Mouse (Mus musculus): ENCODE measurements around the gene Xcl1. TPM values are rescaled to one million over a fixed set of nuclear protein-coding genes. Genes with fewer than 3 reads are reported as not detected.

Gene Xcl1
- total RNA-seq, 2 experiments from 2014 or later: not detected

DNA sequence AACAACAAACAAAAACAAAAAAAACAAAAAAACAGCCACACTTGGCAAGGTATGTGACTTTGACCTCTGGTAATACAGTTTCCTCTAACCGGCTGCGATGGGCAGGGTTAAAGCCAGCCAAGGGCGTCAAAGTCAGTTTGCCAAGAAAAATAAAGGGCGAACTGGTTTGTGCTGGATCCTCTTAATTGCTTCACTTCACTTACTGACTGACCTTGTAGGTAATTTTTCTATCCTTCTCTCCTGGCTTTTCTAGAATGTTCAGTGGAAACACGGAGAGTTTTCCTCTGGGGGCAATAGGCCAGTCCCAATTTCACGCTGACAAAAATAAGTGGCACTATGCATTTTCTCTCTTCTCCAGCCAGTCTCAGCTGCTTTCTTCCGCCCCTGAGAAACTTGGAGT is 35.8 kb downstream of the Xcl1 start:
- no peak for TF ChIP-seq CTCF (IDR thresholded peaks at IDR 0.05)
- DNase-seq (ENCODE audit: extremely low spot score in 1 of 2, low spot score in 2 of 2): no peak
- H3K4me3 ChIP-seq: peak overlapping the region; percentile 56
- intact Hi-C loops (cut with DNase I): loop anchor here (1.0 to 10.0 kb wide), 9 partner anchors 27 to 441 kb away; partner anchors contain the start of gene Atp1b1
- H3K27ac ChIP-seq: peak overlapping the region; percentile 98

DNA sequence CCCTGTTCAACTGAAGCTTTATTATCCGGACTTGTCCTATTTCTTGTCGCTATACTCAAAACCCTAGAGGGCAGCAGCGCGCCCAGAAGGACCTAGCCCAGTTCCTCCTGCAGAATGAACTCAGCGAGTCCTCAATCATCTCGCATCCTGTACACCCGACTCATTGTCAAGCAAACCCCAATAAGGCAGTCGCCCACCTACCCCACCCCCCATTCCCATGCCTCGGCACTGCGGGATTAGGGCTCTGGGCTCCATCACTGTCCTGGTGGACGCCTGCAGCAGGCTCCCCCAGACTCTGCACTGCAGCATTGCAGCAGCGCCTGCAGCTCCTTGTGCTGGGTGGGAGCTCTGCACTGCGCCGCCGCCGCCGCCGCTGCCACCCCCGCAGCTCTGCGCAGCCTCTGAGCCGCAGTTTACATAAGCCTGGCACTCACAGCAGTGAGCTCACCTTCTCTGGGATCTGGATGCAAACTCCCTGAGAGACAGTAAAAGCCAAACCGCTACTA is 36.4 kb downstream of the Xcl1 start:
- intact Hi-C loops (cut with DNase I): loop anchor here (1.0 to 10.0 kb wide), 9 partner anchors 27 to 440 kb away; partner anchors contain the start of gene Atp1b1
- Histone ChIP-seq H3K27ac (peak overlapping the region; percentile 98), H3K4me3 (peak overlapping the region; percentile 56)

DNA sequence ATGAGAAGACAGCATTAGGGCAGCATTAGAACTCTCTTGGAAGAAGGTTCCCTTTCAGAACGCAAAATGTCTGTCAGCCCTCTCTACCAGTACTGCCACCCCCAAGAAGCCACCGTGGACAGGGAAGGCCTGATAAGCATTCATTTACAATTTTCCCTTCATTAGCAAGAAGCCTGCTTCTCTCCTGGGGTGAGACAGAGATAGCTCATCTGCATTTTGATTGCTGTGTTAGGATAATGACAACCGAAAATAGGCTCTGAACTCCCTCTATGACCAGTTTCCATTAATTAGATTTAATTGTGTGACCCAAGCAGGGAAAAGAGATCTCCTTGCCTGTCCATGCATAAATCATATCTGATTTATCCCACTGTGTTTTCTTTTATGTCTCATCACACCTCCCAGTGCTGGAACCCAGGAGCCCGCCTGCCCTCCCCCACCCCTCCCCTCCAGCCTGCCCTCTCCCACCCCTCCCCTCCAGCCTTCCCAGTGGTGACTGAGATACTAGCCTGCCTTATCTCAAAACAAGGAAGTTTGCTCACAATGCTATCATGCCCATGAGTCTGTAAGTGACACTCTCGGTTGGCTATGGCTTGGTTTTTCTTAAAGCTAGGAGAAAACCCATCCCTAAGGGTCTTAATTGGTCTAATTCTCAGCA is 38.0 kb downstream of the Xcl1 start:
- no peak overlapping the region for H3K27ac ChIP-seq
- intact Hi-C loops (cut with DNase I): loop anchor here (5.0 to 10.0 kb wide), 6 partner anchors 110 to 312 kb away; no protein-coding TSS in a partner anchor

More for the DNA sequence above, 36.4 kb downstream of the Xcl1 start:
- peak; percentile 65 for TF ChIP-seq CTCF (IDR thresholded peaks at IDR 0.05)
- peak; percentile 84 to 86 for DNase-seq (ENCODE audit: extremely low spot score in 1 of 2, low spot score in 2 of 2)

DNA sequence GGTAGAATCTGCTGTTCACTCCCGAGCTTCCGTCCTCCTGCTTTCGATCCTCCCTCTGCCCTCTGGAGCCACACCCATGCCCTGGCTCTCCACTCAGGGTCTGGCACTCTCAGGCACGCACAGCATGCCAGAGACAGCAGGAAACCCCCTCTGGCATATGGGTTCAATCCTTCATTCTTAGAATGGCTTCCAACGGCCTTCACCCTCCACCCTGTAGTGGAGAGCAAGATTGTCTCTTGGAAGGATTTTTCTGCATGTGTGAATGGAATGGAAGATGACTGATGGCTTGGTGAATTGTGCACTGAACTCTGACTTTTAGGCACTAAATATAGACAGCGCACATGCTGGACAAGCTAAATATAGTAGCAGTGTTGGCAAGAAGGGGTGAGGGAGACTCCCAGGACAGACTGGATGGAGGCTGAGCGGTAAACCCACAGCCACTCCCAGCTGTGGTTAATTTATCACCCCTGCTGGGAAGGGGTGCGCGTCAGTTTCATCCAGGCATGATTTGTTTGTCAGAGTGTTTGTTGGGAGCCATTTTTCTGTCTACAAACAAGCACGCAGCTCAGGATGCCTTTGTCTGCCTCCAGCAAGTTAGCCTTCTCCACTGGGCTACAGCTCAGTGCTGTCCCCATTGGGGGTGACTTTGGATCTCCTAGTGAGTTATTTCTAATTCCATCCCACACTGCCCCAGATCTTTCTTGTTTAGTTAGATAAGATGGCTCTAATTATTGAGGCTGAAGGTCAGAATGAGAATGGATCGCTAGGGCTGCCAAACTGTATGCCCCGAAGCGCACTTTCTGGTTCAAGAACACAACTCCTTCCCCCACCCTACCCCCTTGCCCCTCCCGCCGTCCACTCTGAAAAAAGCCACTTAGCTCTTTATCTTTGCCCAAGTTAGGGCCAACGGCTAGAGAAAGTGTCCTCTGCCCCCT is 38.8 kb downstream of the Xcl1 start:
- TF ChIP-seq CTCF (IDR thresholded peaks at IDR 0.05): no peak
- DNase-seq (ENCODE audit: extremely low spot score in 1 of 2, low spot score in 2 of 2): no peak
- Histone ChIP-seq H3K27ac (no peak overlapping the region), H3K4me3 (no peak overlapping the region)
- intact Hi-C loops (cut with DNase I): loop anchor here (5.0 to 10.0 kb wide), 6 partner anchors 109 to 312 kb away; no protein-coding TSS in a partner anchor

More for the DNA sequence above, 38.0 kb downstream of the Xcl1 start:
- no peak overlapping the region for H3K4me3 ChIP-seq
- no peak for DNase-seq (ENCODE audit: extremely low spot score in 1 of 2, low spot score in 2 of 2)
- TF ChIP-seq CTCF (IDR thresholded peaks at IDR 0.05): no peak

DNA sequence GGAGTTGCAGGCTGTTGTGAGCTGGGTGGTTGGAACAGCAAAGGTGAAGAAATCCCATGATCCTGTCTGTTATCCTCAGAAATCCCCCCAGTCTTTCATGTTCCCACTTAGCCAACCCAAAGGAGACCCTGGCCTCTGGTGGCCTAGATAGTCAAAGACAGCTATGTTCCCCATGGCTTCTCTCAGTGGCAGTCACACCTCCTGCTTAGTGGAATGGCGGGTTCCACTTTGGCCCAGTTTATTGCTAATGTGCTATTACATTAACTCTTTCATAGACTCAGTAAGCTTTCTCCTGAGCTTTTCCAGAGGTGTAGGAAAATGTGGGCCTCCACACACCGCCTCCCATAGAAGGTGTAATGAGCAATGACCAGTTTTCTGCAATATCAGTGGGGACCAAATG is 39.5 kb downstream of the Xcl1 start:
- intact Hi-C loops (cut with DNase I): loop anchor here (5.0 to 10.0 kb wide), 6 partner anchors 109 to 311 kb away; no protein-coding TSS in a partner anchor
- Histone ChIP-seq H3K4me3 (no peak overlapping the region), H3K27ac (no peak overlapping the region)
- TF ChIP-seq CTCF (IDR thresholded peaks at IDR 0.05): no peak
- no peak for DNase-seq (ENCODE audit: extremely low spot score in 1 of 2, low spot score in 2 of 2)

DNA sequence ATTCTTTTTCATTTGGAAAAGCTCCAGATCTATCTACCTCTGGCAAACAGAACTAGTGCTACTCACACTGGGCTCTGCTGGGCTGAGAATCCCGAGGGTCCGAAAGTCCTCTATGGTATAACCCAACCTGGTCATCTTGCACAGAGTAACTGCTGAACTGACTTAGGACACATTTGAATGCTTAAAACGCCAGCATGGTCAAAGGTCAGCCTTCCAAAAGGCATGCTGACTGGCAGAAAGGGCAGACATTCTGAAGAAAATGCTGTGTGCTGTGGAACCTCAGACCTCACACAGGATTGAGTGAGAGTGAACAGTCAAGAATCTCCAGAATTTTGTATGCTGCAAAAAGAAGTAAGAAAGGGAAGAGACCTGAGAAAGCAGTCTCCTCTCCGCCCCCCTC is 45.0 kb downstream of the Xcl1 start:
- H3K27ac ChIP-seq: no peak overlapping the region
- intact Hi-C loops (cut with DNase I): loop anchor here (10.0 kb wide), 1 partner anchor 306 kb away; no protein-coding TSS in a partner anchor
- no peak overlapping the region for H3K4me3 ChIP-seq
- TF ChIP-seq CTCF (IDR thresholded peaks at IDR 0.05): no peak
- DNase-seq (ENCODE audit: extremely low spot score in 1 of 2, low spot score in 2 of 2): no peak

DNA sequence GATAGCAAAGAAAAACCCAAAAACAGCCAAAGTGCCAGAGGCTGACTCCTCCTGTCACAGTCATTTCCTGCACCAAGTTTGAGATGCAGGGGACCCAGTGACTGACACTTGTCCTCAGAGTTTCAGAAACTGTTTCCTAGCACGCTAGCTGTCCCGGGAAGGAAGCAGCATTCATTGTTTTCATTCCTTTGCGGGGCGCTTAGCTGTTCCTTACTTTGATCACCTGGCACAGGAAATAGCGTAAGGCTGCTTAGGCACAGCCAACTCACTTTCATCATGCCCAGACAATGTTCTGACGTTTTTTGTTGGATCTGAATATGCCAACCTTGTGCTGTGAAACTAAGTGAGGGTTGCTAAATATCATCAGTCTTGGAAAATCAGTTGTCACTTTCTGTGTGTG is 46.8 kb downstream of the Xcl1 start:
- Histone ChIP-seq H3K4me3 (no peak overlapping the region), H3K27ac (no peak overlapping the region)
- DNase-seq (ENCODE audit: extremely low spot score in 1 of 2, low spot score in 2 of 2): no peak
- intact Hi-C loops (cut with DNase I): no loop called here
- TF ChIP-seq CTCF (IDR thresholded peaks at IDR 0.05): no peak

DNA sequence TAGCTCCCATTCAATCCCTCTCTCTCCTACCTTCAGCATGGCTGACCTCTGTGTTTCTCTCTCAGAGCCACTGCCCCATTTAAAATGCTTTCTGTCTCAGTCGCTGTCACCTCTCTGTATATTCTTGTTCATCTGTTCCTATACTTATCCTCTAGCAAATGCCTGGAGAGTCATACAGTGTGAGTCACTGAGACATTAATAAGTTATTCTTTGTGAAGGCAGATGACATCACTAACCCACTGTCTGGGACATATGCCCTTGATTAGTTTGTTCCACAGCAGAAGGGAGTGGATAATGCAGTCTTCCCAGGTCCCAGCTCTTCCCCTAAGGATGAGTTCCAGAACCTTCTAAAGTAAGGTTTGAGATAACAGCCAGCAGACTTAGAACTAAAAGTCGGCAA is 47.6 kb downstream of the Xcl1 start:
- Histone ChIP-seq H3K27ac (no peak overlapping the region), H3K4me3 (no peak overlapping the region)
- intact Hi-C loops (cut with DNase I): no loop called here
- DNase-seq (ENCODE audit: extremely low spot score in 1 of 2, low spot score in 2 of 2): no peak
- TF ChIP-seq CTCF (IDR thresholded peaks at IDR 0.05): no peak

DNA sequence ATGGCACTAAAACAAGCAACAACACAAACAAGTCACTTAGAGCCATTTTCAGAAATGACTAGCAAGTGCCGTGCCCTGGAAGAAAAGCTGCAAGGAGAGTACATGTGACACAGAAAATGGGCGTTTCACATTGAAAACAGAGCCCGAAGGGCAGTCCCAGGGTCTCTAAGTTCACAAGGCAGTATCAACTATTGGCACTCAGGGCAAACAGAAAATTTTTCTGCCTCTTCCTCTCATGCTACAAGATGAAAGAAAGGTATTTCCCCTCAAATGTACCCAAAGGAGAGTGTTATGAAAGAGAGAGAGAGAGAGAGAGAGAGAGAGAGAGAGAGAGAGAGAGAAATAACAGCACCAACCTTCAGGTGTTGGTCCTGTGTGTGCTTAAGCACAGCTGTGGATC is 53.4 kb downstream of the Xcl1 start:
- Histone ChIP-seq H3K27ac (no peak overlapping the region), H3K4me3 (no peak overlapping the region)
- no peak for TF ChIP-seq CTCF (IDR thresholded peaks at IDR 0.05)
- intact Hi-C loops (cut with DNase I): no loop called here
- no peak for DNase-seq (ENCODE audit: extremely low spot score in 1 of 2, low spot score in 2 of 2)

Other genes with a start within 250 kb of the Xcl1 start
- gene Dpt, start 138.9 kb downstream of the Xcl1 start, total RNA-seq (2021): under 1 TPM in 1 of 2 experiments, not detected in 1; 0.38 TPM
- not detected for gene Tbx19, start 225.2 kb upstream of the Xcl1 start, total RNA-seq (2021)